Mouse (Mus musculus): ENCODE results near the gene Cd1d1. TPM values are rescaled to one million over a fixed set of nuclear protein-coding genes. Genes with fewer than 3 reads are reported as not detected.
A peak's percentile ranks its signal among the peaks of the same experiment; 100 is the strongest.

The Cd1d1 gene
- polyA plus RNA-seq, 1 experiment from 2014 or later = 37.2 TPM

GRCm38 (mm10) chr3:86986490-86986889 lies 12.8 kb downstream of the Cd1d1 start:
- Histone ChIP-seq H3K9me3 (ENCODE audit: control insufficient read depth, low read length) (no peaks in the 10 kb centered on the region), H3K9ac (ENCODE audit: low read depth, low read length) (peak overlapping the region; percentile 53; the same call in 1 of the 2 replicates), H3K27me3 (ENCODE audit: control insufficient read depth, insufficient read depth, low read length) (no peaks in the 10 kb centered on the region), H3K4me2 (replicated peaks; ENCODE audit: low read depth, low read length) (peak overlapping the region; percentile 37), H3K4me3 (ENCODE audit: low read depth, low read length) (peak overlapping the region; percentile 29), H3K4me1 (replicated peaks; ENCODE audit: control insufficient read depth, insufficient read depth, low read length) (no peaks in the 10 kb centered on the region), H3K36me3 (ENCODE audit: control insufficient read depth, insufficient read depth, low read length) (no peaks in the 10 kb centered on the region), H3K27ac (ENCODE audit: low read depth, low read length) (no peak overlapping the region)
- DNase-seq (ENCODE audit: low spot score) (peak; percentile 37), ATAC-seq (ENCODE audit: low FRiP score) (no peak)
- WGBS = 18% methylated on average over 12 of the region's 12 CpGs

- ATAC-seq (ENCODE audit: low FRiP score) (no peak), DNase-seq (ENCODE audit: low spot score) (no peak)
- Histone ChIP-seq H3K9ac (ENCODE audit: low read depth, low read length) (no peak overlapping the region), H3K27me3 (ENCODE audit: control insufficient read depth, insufficient read depth, low read length) (no peaks in the 10 kb centered on the region), H3K27ac (ENCODE audit: low read depth, low read length) (no peak overlapping the region), H3K36me3 (ENCODE audit: control insufficient read depth, insufficient read depth, low read length) (no peaks in the 10 kb centered on the region), H3K4me1 (replicated peaks; ENCODE audit: control insufficient read depth, insufficient read depth, low read length) (no peaks in the 10 kb centered on the region), H3K4me3 (ENCODE audit: low read depth, low read length) (no peak overlapping the region), H3K4me2 (replicated peaks; ENCODE audit: low read depth, low read length) (no peak overlapping the region), H3K9me3 (ENCODE audit: control insufficient read depth, low read length) (no peaks in the 10 kb centered on the region)
- 93% methylated on average over 6 of the region's 6 CpGs for WGBS
Measured at GRCm38 (mm10) chr3:86983382-86983781, 15.9 kb downstream of the Cd1d1 start.

- ATAC-seq (ENCODE audit: low FRiP score) (no peak), DNase-seq (ENCODE audit: low spot score) (peak; percentile 86)
- 23% methylated on average over 8 of the region's 8 CpGs for WGBS
- Histone ChIP-seq H3K9ac (ENCODE audit: low read depth, low read length) (no peak overlapping the region), H3K27ac (ENCODE audit: low read depth, low read length) (no peak overlapping the region), H3K9me3 (ENCODE audit: control insufficient read depth, low read length) (no peaks in the 10 kb centered on the region), H3K4me2 (replicated peaks; ENCODE audit: low read depth, low read length) (no peak overlapping the region), H3K27me3 (ENCODE audit: control insufficient read depth, insufficient read depth, low read length) (no peaks in the 10 kb centered on the region), H3K4me1 (replicated peaks; ENCODE audit: control insufficient read depth, insufficient read depth, low read length) (no peaks in the 10 kb centered on the region), H3K36me3 (ENCODE audit: control insufficient read depth, insufficient read depth, low read length) (no peaks in the 10 kb centered on the region), H3K4me3 (ENCODE audit: low read depth, low read length) (no peak overlapping the region)
Measured at GRCm38 (mm10) chr3:86976546-86976945, 22.7 kb downstream of the Cd1d1 start.

GRCm38 (mm10) chr3:86975150-86975549 lies 24.1 kb downstream of the Cd1d1 start:
- 78% methylated on average over 2 of the region's 2 CpGs for WGBS
- Histone ChIP-seq H3K9me3 (ENCODE audit: control insufficient read depth, low read length) (no peaks in the 10 kb centered on the region), H3K4me3 (ENCODE audit: low read depth, low read length) (no peak overlapping the region), H3K9ac (ENCODE audit: low read depth, low read length) (no peak overlapping the region), H3K4me1 (replicated peaks; ENCODE audit: control insufficient read depth, insufficient read depth, low read length) (no peaks in the 10 kb centered on the region), H3K27me3 (ENCODE audit: control insufficient read depth, insufficient read depth, low read length) (no peaks in the 10 kb centered on the region), H3K27ac (ENCODE audit: low read depth, low read length) (no peak overlapping the region), H3K4me2 (replicated peaks; ENCODE audit: low read depth, low read length) (no peak overlapping the region), H3K36me3 (ENCODE audit: control insufficient read depth, insufficient read depth, low read length) (no peaks in the 10 kb centered on the region)
- DNase-seq (ENCODE audit: low spot score) (no peak), ATAC-seq (ENCODE audit: low FRiP score) (no peak)

DNA sequence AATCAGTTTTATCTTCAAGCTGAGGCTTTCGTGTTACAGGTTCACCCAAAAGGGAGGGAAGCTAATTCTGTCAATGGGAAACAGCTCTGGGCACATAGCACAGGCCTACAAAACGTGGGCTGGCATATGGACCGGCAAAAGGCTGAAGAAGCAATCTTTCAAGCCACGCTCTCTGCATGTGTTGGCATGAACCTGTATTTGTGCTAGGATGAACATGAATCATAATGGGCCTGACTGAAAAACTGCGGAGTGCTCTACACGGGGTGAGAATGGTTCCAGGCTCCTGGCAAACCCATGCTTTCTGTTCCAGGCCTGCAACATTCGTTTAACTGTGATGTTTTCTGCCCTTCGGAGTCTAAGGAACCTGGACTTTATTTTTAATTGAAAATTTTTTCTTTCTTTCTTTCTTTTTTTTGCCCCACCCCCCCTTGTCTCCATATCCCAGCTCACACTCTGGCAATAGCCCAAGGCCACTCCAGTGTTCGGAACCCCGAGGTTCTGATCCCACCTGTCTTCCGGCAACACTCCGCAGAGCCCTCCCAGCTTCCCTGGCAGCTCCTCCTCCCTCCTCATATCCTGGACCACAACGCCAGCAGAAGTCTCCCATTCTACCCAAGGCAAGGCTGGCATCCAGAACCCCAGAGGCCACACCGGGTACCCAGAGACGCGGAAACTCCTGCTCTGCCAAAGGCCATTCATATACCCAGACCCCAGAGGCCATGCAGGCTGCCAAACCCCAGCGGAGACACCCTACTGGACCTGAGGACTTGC lies 36.4 kb downstream of the Cd1d1 start:
- no peak overlapping the region for H3K4me3 ChIP-seq (ENCODE audit: low read depth, low read length)
- WGBS = 88% methylated on average over 17 of the region's 17 CpGs
- no peaks in the 10 kb centered on the region for H3K36me3 ChIP-seq (ENCODE audit: control insufficient read depth, insufficient read depth, low read length)
- DNase-seq (ENCODE audit: low spot score) = no peak
- H3K4me1 ChIP-seq (replicated peaks; ENCODE audit: control insufficient read depth, insufficient read depth, low read length) = no peaks in the 10 kb centered on the region
- H3K27ac ChIP-seq (ENCODE audit: low read depth, low read length) = no peak overlapping the region
- H3K9me3 ChIP-seq (ENCODE audit: control insufficient read depth, low read length) = no peaks in the 10 kb centered on the region
- no peaks in the 10 kb centered on the region for H3K27me3 ChIP-seq (ENCODE audit: control insufficient read depth, insufficient read depth, low read length)
- no peak overlapping the region for H3K4me2 ChIP-seq (replicated peaks; ENCODE audit: low read depth, low read length)
- H3K9ac ChIP-seq (ENCODE audit: low read depth, low read length) = no peak overlapping the region
- ATAC-seq (ENCODE audit: low FRiP score) = no peak

DNA sequence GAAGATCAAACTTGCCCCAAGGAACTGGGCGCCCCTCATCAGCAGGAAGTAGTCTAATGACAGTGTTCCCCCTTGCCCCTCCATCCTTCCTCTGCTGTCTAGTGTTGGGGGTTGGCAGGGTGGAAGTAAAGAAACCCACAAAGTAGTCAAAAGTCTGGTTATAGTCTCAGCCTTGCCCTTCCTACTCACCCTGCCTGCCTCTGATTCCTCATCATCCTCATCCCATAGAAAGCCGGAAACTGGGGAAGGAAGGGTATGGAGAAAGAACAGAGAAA lies 37.9 kb downstream of the Cd1d1 start:
- H3K4me1 ChIP-seq (replicated peaks; ENCODE audit: control insufficient read depth, insufficient read depth, low read length) = no peaks in the 10 kb centered on the region
- DNase-seq (ENCODE audit: low spot score) (no peak), ATAC-seq (ENCODE audit: low FRiP score) (no peak)
- H3K27me3 ChIP-seq (ENCODE audit: control insufficient read depth, insufficient read depth, low read length) = no peaks in the 10 kb centered on the region
- no peaks in the 10 kb centered on the region for H3K36me3 ChIP-seq (ENCODE audit: control insufficient read depth, insufficient read depth, low read length)
- no peaks in the 10 kb centered on the region for H3K9me3 ChIP-seq (ENCODE audit: control insufficient read depth, low read length)
- H3K27ac ChIP-seq (ENCODE audit: low read depth, low read length) = no peak overlapping the region
- H3K4me2 ChIP-seq (replicated peaks; ENCODE audit: low read depth, low read length) = no peak overlapping the region
- no peak overlapping the region for H3K4me3 ChIP-seq (ENCODE audit: low read depth, low read length)
- WGBS = 92% methylated on average over 2 of the region's 2 CpGs
- H3K9ac ChIP-seq (ENCODE audit: low read depth, low read length) = no peak overlapping the region

- Histone ChIP-seq H3K4me1 (replicated peaks; ENCODE audit: control insufficient read depth, insufficient read depth, low read length) (no peaks in the 10 kb centered on the region), H3K27me3 (ENCODE audit: control insufficient read depth, insufficient read depth, low read length) (no peaks in the 10 kb centered on the region), H3K27ac (ENCODE audit: low read depth, low read length) (no peak overlapping the region), H3K9me3 (ENCODE audit: control insufficient read depth, low read length) (no peaks in the 10 kb centered on the region), H3K4me2 (replicated peaks; ENCODE audit: low read depth, low read length) (no peak overlapping the region), H3K4me3 (ENCODE audit: low read depth, low read length) (no peak overlapping the region), H3K9ac (ENCODE audit: low read depth, low read length) (no peak overlapping the region), H3K36me3 (ENCODE audit: control insufficient read depth, insufficient read depth, low read length) (no peaks in the 10 kb centered on the region)
- WGBS = 91% methylated on average over 17 of the region's 17 CpGs
- DNase-seq (ENCODE audit: low spot score) (no peak), ATAC-seq (ENCODE audit: low FRiP score) (no peak)
Measured at GRCm38 (mm10) chr3:86960656-86961394, 38.4 kb downstream of the Cd1d1 start.

- no peaks in the 10 kb centered on the region for H3K4me1 ChIP-seq (replicated peaks; ENCODE audit: control insufficient read depth, insufficient read depth, low read length)
- no peaks in the 10 kb centered on the region for H3K27me3 ChIP-seq (ENCODE audit: control insufficient read depth, insufficient read depth, low read length)
- DNase-seq (ENCODE audit: low spot score) (no peak), ATAC-seq (ENCODE audit: low FRiP score) (no peak)
- H3K36me3 ChIP-seq (ENCODE audit: control insufficient read depth, insufficient read depth, low read length) = no peaks in the 10 kb centered on the region
- no peak overlapping the region for H3K4me3 ChIP-seq (ENCODE audit: low read depth, low read length)
- no peak overlapping the region for H3K4me2 ChIP-seq (replicated peaks; ENCODE audit: low read depth, low read length)
- H3K9ac ChIP-seq (ENCODE audit: low read depth, low read length) = no peak overlapping the region
- WGBS = 91% methylated on average over 7 of the region's 7 CpGs
- H3K27ac ChIP-seq (ENCODE audit: low read depth, low read length) = no peak overlapping the region
- H3K9me3 ChIP-seq (ENCODE audit: control insufficient read depth, low read length) = no peaks in the 10 kb centered on the region
Measured at GRCm38 (mm10) chr3:86959088-86959487, 40.2 kb downstream of the Cd1d1 start.

- ATAC-seq (ENCODE audit: low FRiP score) (no peak), DNase-seq (ENCODE audit: low spot score) (no peak)
- Histone ChIP-seq H3K9me3 (ENCODE audit: control insufficient read depth, low read length) (no peaks in the 10 kb centered on the region), H3K27me3 (ENCODE audit: control insufficient read depth, insufficient read depth, low read length) (no peaks in the 10 kb centered on the region), H3K4me2 (replicated peaks; ENCODE audit: low read depth, low read length) (no peak overlapping the region), H3K4me1 (replicated peaks; ENCODE audit: control insufficient read depth, insufficient read depth, low read length) (no peaks in the 10 kb centered on the region), H3K4me3 (ENCODE audit: low read depth, low read length) (no peak overlapping the region), H3K27ac (ENCODE audit: low read depth, low read length) (no peak overlapping the region), H3K9ac (ENCODE audit: low read depth, low read length) (no peak overlapping the region), H3K36me3 (ENCODE audit: control insufficient read depth, insufficient read depth, low read length) (no peaks in the 10 kb centered on the region)
- 60% methylated on average over 4 of the region's 4 CpGs for WGBS
Measured at GRCm38 (mm10) chr3:86955376-86955775, 43.9 kb downstream of the Cd1d1 start.
